Mouse (Mus musculus) CD4-positive, CD25-positive, alpha-beta regulatory T cell, adult 4 months (primary cell): Measurements from ENCODE around the gene Sept11. TPM values are rescaled to one million over a fixed set of nuclear protein-coding genes. Genes with fewer than 3 reads are reported as not detected.

Experiments used
- ATAC-seq: one replicate; pipeline ENCODE4 v1.8.0; 2017
- polyA plus RNA-seq, 2 experiments: library from polyadenylated mRNA; unstranded; fragments of 100-300 nt; shearing (Covaris generic); gene quantifications; one replicate each; pipeline ENCODE4 v1.2.1; 2017

The Sept11 gene
- polyA plus RNA-seq, 2 experiments from 2014 or later, result 31.6 to 40.2 TPM

GRCm38 (mm10) chr5:93178616-93179015, 85.4 kb downstream of the Sept11 start:
- ATAC-seq, result no peak

- peak; percentile 81 for ATAC-seq
Measured at GRCm38 (mm10) chr5:93180252-93180651, 87.0 kb downstream of the Sept11 start.

- ATAC-seq, result no peak
Measured at GRCm38 (mm10) chr5:93183311-93183710, 90.1 kb downstream of the Sept11 start.

- ATAC-seq, result no peak
Measured at GRCm38 (mm10) chr5:93184548-93184947, 91.3 kb downstream of the Sept11 start.

- ATAC-seq, result no peak
Measured at GRCm38 (mm10) chr5:93189607-93190006, 96.4 kb downstream of the Sept11 start.

- ATAC-seq, result no peak
Measured at GRCm38 (mm10) chr5:93190428-93190827, 97.2 kb downstream of the Sept11 start.

- ATAC-seq, result no peak
Measured at GRCm38 (mm10) chr5:93198232-93198631, 105.0 kb downstream of the Sept11 start.

- ATAC-seq, result no peak
Measured at GRCm38 (mm10) chr5:93201181-93201580, 107.9 kb downstream of the Sept11 start.

GRCm38 (mm10) chr5:93205371-93206108, 112.3 kb downstream of the Sept11 start:
- ATAC-seq, result peak; percentile 30

- peak; percentile 87 for ATAC-seq
Measured at GRCm38 (mm10) chr5:93206109-93207005, 113.1 kb downstream of the Sept11 start, which contains the start of the genes Ccni and 2010109A12Rik. Gene Ccni (minus strand): TSS chr5:93206495. Gene 2010109A12Rik (plus strand): TSS chr5:93206518.

GRCm38 (mm10) chr5:93207006-93207348, 113.7 kb downstream of the Sept11 start:
- peak; percentile 10 for ATAC-seq

GRCm38 (mm10) chr5:93207555-93207954, 114.3 kb downstream of the Sept11 start:
- no peak for ATAC-seq

GRCm38 (mm10) chr5:93218375-93218774, 125.1 kb downstream of the Sept11 start:
- no peak for ATAC-seq

- ATAC-seq, result no peak
Measured at GRCm38 (mm10) chr5:93221661-93222060, 128.4 kb downstream of the Sept11 start.

GRCm38 (mm10) chr5:93224549-93224948, 131.3 kb downstream of the Sept11 start:
- no peak for ATAC-seq

Other genes with a start within 250 kb of the Sept11 start
- gene Sowahb, start 48.4 kb upstream of the Sept11 start, polyA plus RNA-seq, result not detected
- 10 to 100 TPM; 75.1 to 88.5 TPM for gene Ccni, start 113.1 kb downstream of the Sept11 start, polyA plus RNA-seq
- 1 to 10 TPM; 2.0 to 2.8 TPM for gene 2010109A12Rik, start 113.1 kb downstream of the Sept11 start, polyA plus RNA-seq
- 10 to 100 TPM; 19.3 to 30.6 TPM for gene Ccng2, start 173.8 kb downstream of the Sept11 start, polyA plus RNA-seq